Mouse (Mus musculus): ENCODE data around the gene Map4k2.

Gene Map4k2

DNA sequence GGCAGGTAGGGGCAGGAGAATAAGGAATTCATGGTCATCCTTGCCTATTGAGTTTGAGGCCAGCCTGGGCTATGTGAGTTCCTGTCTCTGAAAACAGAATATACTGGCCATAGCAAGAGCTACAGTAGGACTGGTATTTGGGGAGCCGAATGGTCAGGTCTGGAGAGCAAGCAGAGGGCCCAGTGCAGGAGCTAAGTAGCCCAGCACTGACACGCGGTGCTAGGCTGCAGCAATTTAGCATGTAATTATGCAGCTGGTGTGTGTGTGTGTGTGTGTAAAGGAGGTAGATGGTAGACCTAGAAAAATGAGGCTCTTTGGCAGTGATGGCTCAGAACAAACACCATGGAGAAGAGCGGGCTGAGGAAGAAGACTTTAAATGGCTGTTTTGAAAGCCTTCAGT is 6.7 kb downstream of the Map4k2 start:
- no peak for DNase-seq

DNA sequence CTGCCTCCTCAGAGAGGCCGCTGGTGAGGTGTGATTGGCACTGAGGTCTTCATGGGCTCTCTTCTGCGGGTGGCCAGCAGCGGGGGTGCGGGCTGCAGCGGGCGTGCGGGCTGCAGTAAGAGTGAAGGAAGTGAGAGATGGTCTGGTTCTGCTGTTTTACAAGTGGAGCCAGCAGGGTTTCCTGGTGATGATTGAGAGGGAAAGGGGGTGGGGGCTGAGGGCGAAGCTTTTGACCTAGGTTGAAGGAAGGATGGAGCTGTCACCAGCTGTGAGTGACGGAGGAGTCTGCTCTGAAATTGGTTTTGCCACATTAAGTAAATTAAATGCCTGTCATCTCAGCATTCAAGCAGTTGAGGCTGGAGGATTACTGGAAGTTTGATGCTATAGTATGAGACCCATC is 7.8 kb downstream of the Map4k2 start:
- no peak for DNase-seq

DNA sequence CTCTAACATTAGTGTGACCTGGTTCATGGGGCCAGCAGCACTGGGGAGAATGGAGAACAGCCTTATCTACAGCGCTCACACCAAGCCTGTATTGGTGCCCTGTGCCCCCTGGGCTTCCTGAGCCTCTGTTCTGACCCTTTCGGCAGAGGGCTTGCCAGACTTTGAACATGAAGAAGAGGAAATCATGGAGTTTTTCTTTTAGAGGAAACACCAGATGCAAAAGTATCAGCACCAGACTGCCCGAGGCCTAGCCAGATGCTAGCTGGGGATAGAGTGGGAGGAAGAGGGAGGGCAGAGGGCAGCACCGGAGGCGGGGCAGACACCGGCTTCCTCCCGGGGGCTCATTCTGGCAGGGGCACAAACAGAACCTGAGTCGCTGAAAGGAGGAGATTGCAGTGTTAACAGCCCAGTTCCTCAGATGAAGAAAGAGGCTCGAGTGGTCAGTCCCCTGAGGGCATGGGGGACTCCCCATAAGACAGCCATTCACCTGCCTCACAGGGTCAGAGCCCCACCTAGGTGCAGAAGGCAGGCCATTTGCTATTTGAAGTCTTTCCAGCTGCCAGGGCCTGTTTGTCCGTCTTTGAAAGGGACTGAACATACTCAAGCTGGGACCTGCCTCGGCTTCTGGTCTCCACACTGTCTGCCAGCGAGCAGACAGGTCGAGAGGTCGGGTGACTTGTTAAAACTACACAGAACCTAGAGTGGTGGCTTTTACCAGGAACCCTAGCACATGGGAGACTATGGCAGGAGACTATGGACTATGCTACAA is 8.5 kb downstream of the Map4k2 start:
- peak; percentile 43 for DNase-seq

DNA sequence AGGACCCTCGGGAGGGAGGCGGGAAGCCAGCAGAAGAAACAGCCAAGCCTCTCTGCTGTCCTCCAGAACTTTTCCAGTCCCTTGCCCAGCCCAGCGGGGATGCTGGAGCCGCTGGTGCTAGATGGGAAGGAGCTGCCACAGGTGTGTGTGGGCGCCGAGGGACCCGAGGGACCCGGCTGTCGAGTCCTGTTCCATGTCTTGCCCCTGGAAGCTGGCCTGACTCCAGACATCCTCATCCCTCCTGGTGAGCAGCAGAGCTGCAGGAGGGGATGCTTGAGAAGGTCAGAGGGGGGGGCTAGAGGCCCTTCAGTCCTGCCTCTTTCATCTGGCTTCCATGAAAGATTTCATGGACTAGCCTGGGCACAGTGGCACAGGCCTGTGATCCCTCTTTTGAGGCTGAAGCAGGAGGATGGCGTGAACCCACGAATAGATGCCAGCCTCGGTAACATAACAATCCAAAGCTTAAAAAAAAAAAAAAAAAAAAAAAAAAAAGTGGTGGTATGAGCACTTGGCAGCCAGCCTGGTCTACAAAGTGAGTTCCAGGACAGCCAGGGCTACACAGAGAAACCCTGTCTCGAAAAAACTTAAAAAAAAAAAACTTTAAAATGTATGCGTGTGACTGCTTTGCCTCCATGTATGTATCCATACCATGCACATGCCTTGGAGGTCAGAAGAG is 10.6 kb downstream of the Map4k2 start:
- no peak for DNase-seq

DNA sequence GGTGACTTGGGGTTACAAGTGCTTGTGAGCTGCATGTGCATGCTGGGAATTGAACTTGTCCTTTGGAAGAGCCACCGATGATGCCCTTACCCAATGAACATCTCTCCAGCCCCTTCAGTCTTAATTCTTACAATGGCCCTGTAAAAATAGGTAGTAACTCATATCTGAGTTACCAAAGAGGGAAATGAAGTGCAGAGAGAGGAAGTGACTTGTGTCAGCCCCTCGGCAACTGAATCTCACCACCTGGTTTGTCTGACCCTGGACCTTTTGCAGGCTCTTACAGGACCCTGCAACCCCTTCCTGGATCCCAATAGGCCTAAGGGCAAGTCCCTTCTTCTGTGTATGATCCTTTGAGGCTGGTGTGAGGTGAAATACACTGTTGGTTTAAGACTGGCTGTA is 11.2 kb downstream of the Map4k2 start:
- no peak for DNase-seq

DNA sequence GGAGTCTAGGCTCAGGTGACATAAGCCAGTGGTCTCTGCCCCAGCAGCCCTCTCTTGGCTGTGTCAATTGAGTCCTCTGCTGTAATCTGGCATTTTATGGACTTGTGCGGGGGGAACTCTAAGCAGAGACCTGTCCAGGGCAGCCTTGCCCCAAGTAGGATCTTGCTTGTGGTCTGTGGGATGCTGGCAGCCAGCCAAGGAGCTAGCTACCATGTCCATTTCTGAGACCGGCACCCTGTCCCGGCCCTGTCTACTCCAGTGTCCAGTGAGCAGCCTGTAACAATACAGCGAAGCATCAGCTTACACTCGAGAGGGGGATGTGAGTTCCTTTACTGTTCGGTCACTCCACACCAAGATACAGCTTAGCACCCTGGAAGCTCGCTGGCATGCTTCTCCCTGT is 13.1 kb downstream of the Map4k2 start:
- no peak for DNase-seq

DNA sequence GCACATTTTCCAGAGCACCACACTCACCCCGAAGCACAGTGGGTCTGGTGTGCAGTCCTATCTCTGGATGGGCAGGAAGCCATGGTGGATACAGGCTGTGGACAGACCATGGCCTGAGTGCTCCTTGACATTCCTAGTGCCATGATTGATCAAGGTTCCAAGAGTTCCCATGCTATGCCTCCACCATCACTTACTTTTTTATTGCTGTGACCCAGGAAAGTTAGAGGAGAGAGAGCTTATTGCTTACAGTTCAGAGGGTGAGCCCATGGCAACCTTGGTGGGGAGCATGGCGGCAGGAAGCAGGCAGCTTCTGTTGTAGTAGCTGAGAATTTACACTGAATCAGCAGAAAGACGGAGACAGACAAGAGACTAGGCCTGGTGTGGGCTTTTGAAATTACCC is 20.4 kb downstream of the Map4k2 start:
- DNase-seq: no peak

DNA sequence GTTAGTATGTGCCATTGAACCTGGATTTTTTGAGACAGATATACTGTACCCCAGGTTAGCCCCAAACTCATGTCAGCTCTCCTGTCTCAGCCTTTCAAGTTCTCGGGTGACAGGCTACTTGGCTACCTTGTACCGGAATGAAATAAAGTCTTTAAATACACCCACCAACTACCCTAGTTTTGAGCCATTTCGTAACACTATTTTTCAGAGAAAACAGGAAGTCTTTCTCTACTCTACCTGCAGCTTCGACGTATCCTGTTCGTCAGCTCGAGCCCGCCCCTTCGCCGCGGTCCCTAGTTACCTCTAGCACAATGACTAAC is 22.1 kb downstream of the Map4k2 start:
- DNase-seq: no peak

DNA sequence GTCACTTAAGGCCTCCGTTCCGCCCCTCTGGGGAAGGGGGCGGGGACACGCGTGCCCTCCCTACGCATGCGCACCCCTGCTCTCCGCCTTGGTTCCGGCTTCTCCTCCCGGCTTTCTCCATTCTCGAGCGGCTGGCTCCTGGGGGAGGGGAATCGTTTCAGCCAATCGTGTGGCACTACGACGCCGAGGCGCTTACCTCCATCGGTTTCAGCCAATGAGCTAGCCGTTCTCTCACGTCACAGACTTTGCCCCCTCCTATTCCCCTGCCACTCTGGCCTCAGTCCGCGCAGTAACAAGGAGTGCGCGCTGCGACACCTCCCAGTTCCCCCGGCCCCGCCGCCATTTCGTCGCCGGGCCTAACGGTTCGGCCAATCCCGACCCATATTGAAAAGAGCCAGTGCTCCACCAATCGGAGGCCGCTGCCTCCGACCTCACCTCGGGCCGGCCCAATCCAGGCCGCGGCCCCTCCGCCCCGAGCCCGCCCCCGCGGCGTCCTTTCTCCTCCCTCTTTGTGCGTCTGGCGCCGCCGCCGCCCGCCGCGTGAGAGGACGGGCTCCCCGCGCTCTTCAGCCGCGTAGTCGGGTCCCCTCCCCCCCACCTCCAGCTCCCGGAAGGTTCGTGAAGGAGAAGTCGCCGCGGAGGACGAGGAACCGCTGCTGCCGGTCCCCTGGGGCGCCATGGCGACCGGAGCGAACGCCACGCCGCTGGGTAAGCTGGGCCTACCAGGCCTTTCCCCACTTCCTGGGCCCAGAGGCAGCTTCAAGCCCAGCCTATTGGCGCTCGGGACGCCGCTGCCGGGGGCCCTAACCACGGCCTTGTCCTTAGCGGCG is 22.7 kb downstream of the Map4k2 start, which contains the start of gene Sf1:
Sf1 (plus strand) TSS at position 280 of the 830 bp plus-strand sequence.
- peak; percentile 100 for DNase-seq

DNA sequence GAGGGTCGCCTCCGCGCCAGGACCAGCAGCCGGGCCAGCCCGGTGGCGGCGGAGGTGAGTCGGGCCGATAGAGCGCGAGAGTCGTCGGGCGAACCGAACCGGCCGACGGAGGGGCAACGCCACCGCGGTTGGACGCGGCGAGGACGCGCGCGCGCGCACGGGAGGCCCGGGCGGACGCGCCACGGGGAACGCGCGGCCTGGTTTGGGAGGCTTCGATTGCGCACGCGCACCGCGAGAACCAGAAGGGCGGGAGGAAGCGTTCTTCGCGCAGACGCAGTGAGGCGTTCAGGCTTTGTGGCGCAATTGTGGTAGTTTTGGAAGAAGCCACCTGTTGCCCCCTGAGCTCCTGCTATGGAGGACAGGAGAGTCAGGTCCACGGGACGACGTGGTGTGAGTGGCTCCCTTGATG is 23.4 kb downstream of the Map4k2 start:
- DNase-seq: peak; percentile 92

DNA sequence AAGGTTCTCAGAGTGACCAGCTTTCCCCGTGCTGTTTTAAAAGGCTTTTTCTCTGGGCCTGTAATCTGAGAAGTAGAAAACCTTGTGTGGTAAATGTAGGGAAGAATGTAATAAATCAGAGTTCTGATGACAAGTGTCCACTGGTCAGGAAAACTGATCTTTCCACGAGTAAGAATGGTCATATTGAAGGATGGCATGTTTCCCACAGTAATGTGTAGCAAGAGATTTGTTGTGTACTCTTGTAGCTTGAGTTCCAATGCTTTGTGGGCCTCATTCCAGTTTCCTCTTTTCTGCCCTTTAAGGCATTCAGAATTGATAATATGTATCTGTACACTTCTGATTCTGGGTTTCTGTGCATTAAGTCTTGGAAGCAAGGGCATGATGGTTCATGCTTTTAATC is 23.9 kb downstream of the Map4k2 start:
- DNase-seq: no peak

DNA sequence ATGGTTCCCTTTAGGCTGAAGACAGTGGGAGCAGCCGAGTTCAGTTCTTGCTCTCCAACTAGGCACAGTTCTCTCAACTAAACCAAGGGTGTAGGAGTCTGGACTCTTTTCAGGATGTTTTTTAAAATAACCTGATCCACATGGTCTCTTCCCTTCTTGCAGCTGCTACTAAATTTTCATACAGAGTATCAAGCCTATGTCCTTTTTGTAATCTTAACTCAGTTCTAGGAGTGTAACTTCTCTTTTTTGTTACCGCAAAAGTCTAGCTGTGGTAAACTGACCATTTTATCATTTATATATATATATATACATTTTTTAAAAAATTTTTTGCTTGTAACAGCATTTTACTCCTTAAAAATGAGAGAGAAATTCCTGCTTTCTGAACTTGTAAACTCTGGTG is 29.2 kb downstream of the Map4k2 start:
- DNase-seq: no peak

DNA sequence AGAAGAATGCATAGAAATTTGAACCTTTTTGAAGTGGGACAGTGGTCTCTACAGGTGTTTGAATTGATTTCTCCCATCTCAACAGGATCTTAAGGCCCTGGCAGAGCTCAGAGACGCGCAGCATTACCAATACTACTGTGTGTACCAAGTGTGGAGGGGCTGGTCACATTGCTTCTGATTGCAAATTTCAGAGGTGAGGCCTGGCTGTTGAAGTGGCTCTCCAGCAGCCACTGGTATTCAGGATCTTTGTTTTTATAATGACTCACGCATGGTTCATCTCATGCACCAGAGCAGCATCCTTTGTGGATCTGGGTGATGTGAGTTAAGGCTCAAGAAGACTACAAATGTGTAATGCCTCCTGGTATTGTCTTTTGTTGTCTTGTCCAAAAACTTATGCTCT is 31.5 kb downstream of the Map4k2 start:
- no peak for DNase-seq

DNA sequence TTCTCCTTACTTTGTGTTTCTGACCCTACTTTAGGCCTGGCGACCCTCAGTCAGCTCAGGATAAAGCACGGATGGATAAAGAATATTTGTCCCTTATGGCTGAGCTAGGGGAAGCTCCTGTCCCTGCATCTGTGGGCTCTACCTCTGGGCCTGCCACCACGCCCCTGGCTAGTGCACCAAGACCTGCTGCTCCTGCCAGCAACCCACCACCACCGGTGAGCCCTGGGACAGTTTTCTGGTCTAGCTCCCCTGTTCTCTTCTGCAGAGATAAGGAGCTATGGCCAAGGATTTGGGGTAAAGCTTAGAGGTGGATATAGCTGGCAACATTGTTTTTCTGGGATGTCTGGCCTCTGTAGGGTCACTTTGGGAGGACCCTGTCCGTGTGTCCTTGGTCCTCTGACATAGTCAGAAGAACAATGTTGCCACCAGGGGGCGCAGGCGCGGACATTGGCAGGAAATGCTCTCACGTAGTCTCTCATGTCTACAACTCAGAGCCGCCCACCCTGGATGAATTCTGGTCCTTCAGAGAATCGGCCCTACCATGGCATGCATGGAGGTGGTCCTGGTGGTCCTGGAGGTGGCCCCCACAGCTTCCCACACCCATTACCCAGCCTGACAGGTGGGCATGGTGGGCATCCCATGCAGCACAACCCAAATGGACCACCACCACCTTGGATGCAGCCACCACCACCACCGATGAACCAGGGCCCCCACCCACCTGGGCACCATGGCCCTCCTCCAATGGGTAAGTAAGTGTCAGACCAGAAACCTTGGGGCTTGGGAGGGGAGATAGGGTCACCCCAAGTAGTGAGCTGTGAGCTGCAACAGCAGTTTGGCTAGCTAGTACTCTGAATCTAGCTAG is 32.8 kb downstream of the Map4k2 start:
- DNase-seq: peak; percentile 85

DNA sequence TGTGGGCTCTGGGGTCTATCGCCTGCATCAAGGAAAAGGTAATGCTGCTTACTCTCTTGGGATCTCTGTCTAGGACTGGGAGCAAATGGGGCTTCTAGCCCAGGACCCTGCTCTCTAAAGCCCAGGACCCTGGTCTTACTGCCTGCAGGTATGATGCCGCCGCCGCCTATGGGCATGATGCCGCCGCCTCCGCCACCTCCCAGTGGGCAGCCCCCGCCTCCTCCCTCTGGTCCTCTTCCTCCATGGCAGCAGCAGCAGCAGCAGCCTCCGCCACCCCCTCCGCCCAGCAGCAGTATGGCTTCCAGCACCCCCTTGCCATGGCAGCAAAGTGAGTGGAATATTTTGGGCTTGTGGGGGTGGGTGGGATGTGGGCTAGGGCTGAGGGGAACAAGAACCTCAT is 33.6 kb downstream of the Map4k2 start:
- no peak for DNase-seq

DNA sequence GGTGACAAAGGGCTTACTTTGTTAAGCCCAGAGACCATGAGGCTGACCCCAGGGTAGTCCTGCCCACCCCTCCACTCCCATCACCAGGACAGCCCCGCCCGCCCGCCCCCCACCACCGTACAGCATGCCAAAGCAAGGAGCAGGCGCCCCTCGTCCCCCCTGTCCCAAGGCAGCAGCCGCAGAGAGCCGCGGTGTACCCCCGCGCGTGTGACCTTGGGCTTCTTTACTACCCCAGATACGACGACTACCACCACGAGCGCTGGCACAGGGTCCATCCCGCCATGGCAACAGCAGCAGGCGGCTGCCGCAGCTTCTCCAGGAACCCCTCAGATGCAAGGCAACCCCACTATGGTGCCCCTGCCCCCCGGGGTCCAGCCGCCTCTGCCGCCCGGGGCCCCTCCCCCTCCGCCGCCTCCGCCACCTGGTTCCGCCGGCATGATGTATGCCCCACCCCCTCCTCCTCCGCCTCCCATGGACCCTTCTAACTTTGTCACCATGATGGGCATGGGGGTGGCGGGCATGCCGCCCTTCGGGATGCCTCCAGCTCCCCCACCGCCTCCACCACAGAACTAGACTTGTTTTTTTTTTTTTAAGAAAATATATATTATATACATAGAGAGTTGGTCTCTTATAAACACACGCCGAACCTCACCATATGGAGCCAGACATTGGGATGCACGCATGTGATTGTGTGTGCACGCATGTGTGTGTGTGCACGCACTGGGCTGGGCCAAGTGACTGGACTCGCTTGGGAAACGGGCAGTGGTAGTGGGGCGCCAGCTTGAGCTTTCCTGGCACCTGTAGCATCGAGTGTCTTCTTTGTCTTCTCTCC is 34.7 kb downstream of the Map4k2 start:
- no peak for DNase-seq

DNA sequence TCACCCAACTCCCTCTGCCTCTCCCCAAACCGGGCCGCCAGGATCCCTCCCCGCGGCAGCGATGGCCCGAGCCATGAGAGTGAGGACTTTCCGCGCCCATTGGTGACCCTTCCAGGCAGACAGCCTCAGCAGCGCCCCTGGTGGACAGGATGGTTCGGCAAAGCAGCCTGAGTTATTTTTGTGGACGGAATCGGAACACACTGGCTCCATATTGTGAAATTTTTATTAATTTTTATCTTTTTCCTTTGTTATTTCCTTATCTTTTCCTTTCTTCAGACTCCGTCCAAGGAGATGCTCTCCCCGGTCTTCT is 35.3 kb downstream of the Map4k2 start:
- peak; percentile 30 for DNase-seq

DNA sequence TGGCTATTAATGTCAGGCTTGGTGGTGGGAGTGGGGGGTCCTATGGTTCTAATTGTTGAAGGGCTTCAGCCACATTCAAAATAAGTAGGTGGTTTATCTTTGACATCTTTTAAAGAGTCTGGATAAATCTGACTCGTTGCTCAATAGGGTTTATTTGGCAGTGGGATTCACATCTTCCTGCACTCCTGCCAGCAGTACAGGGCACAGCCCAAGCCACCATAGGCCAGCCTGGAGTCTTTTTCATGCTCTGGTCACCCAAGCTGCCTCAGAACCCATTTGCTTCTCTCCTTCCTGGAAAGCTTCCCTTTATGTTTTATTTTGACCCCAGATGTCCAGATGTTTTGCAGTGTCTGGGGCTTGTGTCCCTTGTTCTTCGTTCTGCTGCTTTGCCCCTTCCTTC is 35.7 kb downstream of the Map4k2 start:
- DNase-seq: no peak

DNA sequence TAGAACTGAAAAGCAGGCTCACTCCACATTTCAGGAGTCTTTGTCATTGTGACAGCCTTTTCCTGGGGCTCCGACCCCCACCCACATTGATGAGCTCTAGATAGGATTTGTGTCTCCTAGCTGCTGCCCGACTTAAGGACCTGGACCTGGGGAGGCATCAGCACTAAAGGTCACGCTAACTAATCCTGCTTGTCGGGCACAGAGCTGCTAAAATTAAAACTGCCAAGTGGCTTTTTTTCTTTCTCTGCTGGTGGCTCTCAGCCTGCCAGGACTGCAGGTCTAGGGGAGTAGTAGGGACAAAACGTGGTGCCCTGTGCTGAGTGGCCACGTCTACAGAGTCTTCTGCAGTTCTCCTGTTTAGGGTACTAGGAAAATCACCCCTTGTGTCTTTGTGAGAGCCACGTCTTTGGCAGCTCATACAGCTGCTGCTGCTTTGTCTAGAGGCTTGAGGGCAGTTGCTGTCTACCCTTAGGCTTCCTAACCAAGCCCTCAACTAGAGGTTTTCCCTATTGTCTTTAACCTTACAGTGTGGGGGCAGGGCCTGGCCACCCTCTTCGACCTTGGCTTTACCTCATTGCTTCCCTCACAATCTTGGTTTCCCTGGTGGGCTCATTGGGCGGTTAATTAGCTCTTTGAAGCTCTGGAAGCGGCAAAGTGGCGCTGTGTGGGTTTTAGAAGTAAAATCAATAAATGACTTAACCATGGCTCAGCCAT is 36.5 kb downstream of the Map4k2 start:
- no peak for DNase-seq

DNA sequence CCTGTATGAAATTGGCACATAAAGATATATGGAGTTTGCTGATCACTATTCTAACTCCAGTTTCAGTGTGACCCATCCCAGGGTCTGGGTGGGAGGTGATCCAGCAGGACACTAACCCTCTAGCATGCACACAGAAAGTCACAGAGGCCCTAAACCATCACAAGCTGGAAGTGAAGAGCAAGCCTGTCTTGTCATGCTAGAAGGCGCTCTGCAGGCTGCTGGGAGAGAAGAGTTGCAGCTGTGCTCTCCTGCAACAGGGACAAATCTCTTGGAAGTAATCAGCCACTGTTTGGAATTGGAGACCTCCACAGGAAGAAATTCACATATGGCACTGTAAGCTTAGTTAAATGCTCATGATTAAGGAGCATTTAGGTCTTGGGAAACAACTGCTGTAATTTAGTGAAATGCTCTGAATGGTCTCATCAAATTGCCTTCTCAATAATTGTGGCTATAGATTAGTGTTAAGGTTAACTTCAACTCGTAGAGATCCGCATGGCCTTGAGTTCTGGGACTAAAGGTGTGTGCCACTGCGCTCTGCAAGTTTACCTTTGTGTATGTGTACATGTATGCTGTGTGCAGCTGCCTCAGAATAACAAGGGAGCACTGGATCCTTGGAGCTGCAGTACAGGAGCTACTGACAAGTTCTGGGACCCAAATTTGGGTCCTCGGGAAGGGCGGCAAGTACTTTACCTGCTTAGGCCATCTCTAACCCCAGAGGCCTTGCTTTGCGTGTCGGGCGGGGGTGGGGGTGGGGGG is 39.7 kb downstream of the Map4k2 start:
- no peak for DNase-seq

DNA sequence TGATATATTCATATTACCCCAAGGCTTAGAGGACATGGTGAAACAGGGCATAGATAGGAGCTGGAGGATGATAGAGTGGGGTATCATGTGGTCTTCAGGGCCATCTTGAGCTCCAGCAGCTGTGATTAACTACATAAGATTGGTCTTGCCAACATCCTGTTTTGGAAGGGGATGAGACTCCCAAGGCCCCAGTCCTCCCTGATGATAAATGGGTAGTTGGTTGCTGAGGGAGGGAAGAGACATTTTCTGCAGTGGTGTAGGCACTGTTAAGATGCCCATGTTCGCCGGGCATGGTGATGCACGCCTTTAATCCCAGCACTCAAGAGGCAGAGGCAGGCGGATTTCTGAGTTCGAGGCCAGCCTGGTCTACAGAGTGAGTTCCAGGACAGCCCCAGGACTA is 40.3 kb downstream of the Map4k2 start:
- DNase-seq: no peak
